9 mouse cellular contexts compared by ENCODE assay signal in the genomic region with DNA sequence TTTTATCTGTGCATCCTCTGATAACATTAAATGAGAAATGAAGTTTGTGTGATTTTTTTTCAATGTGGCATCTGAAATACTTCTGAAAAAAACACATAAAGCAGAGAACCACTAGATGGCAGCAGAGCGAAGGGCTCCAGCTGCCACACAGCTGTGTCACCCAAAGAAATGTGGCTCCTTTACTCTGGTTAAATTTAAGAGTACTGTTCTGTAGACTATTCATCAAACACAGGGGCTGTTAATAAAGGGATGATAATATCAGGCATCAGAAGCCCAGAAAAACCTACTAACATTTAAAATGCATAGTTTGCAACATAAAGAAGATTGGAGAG. TPM values are rescaled to one million over a fixed set of nuclear protein-coding genes. Genes with fewer than 3 reads are reported as not detected.
A peak's percentile ranks its signal among the peaks of the same experiment; 100 is the strongest.
DNase-seq lines count a peak whose midpoint lies in the region; ATAC-seq and TF ChIP-seq lines count a peak whose summit lies in the region.
"Had no signal": no experiment of that assay in that cellular context is flagged by ENCODE, and none has a peak within 500 bp of the region (broad histone marks: within the 10 kb centered on the region; RNA-seq: fewer than 3 reads in every experiment).

No protein-coding gene starts in this region.

- no peak overlapping the region for H3K9ac ChIP-seq in intestine, postnatal 0 days (ENCODE audit: low read depth, low read length)

- no peak overlapping the region for H3K4me3 ChIP-seq in cerebellum, adult 2 months (replicated peaks; ENCODE audit: insufficient read depth, low read depth, low read length)
- no peak overlapping the region for H3K4me3 ChIP-seq in testis, adult 2 months (ENCODE audit: control insufficient read depth, low read depth, low read length)
- no peak overlapping the region for H3K4me3 ChIP-seq in embryonic fibroblast, embryonic 13.5 days (ENCODE audit: insufficient read depth, low read length)
- H3K4me3 ChIP-seq in intestine, postnatal 0 days (ENCODE audit: low read depth, low read length), result no peak overlapping the region

- no peak overlapping the region for H3K27ac ChIP-seq in cerebellum, adult 2 months (ENCODE audit: insufficient read depth, low read length)
- no peak overlapping the region for H3K27ac ChIP-seq in testis, adult 2 months (ENCODE audit: control insufficient read depth, insufficient read depth, low read depth, low read length)
- H3K27ac ChIP-seq in embryonic fibroblast, embryonic 13.5 days (ENCODE audit: insufficient read depth, low read length), result no peak overlapping the region
- no peak overlapping the region for H3K27ac ChIP-seq in intestine, postnatal 0 days (ENCODE audit: low read depth, low read length)

- no peaks in the 10 kb centered on the region for H3K27me3 ChIP-seq in cerebellum, adult 2 months (ENCODE audit: control insufficient read depth, insufficient read depth, low read length)
- H3K27me3 ChIP-seq in testis, adult 2 months (ENCODE audit: control insufficient read depth, insufficient read depth, low read length), result no peaks in the 10 kb centered on the region
- H3K27me3 ChIP-seq in intestine, postnatal 0 days (replicated peaks; ENCODE audit: control insufficient read depth, insufficient read depth, low read length), result no peaks in the 10 kb centered on the region

- no peak overlapping the region for H3K4me2 ChIP-seq in intestine, postnatal 0 days (replicated peaks; ENCODE audit: low read depth)

- WGBS in cerebellum, adult 2 months, result 2% methylated on average over 1 of the region's 1 CpGs
- 0% methylated on average over 1 of the region's 1 CpGs for WGBS in intestine, postnatal 0 days

- peak in 1 of 2 experiments; percentile 8 for DNase-seq in cerebellum, adult 2 months
- DNase-seq in cerebellum, adult 11 months, result no peak
- DNase-seq in testis, postnatal 14 days (ENCODE audit: low spot score), result no peak
- DNase-seq in spleen, postnatal 4 days (ENCODE audit: low spot score in 2 of 2), result peak; percentile 18 to 64

- ATAC-seq in intestine, postnatal 0 days, result no peak
- peak; percentile 78 for ATAC-seq in megakaryocyte-erythroid progenitor cell, adult 5-6 weeks (replicated peaks; ENCODE audit: low FRiP score, low TSS enrichment, poor library complexity, severe bottlenecking)

- no peaks in the 10 kb centered on the region for H3K4me1 ChIP-seq in cerebellum, adult 2 months (ENCODE audit: control insufficient read depth, insufficient read depth, low read length)
- no peaks in the 10 kb centered on the region for H3K4me1 ChIP-seq in testis, adult 2 months (ENCODE audit: control insufficient read depth, insufficient read depth, low read length)
- peaks cover 4% of the 10 kb centered on the region; the same call in 1 of the 2 replicates for H3K4me1 ChIP-seq in embryonic fibroblast, embryonic 13.5 days (ENCODE audit: control insufficient read depth, insufficient read depth, low read length)
- no peaks in the 10 kb centered on the region for H3K4me1 ChIP-seq in intestine, postnatal 0 days (replicated peaks; ENCODE audit: control insufficient read depth, insufficient read depth, low read length)

- TF ChIP-seq CTCF in cerebellum, adult 2 months (IDR thresholded peaks at IDR 0.05; ENCODE audit: borderline replicate concordance, insufficient read depth, low read depth, low read length), result peak; percentile 69
- peak; percentile 49; the same call in 1 of the 2 replicates for TF ChIP-seq CTCF in testis, adult 2 months (IDR thresholded peaks at IDR 0.05; ENCODE audit: control insufficient read depth, insufficient read depth, insufficient replicate concordance, low read depth, low read length)
- peak; percentile 57; the same call in 1 of the 2 replicates for TF ChIP-seq CTCF in embryonic fibroblast, embryonic 13.5 days (IDR thresholded peaks at IDR 0.05; ENCODE audit: borderline replicate concordance, insufficient read depth, low read length)
- peak; percentile 91 for TF ChIP-seq CTCF in intestine, postnatal 0 days (IDR thresholded peaks at IDR 0.05; ENCODE audit: low read depth)

- no peaks in the 10 kb centered on the region for H3K36me3 ChIP-seq in testis, adult 2 months (ENCODE audit: control insufficient read depth, insufficient read depth, low read length)
- no peaks in the 10 kb centered on the region for H3K36me3 ChIP-seq in intestine, postnatal 0 days (ENCODE audit: control insufficient read depth, insufficient read depth)

- no peak for TF ChIP-seq POLR2A in cerebellum, adult 2 months (IDR thresholded peaks at IDR 0.05; ENCODE audit: borderline replicate concordance, insufficient read depth, low read length)
- no peak for TF ChIP-seq POLR2A in testis, adult 2 months (IDR thresholded peaks at IDR 0.05; ENCODE audit: control insufficient read depth, low read depth, low read length)
- no peak for TF ChIP-seq POLR2A in embryonic fibroblast, embryonic 13.5 days (IDR thresholded peaks at IDR 0.05; ENCODE audit: low read depth, low read length)

- H3K9me3 ChIP-seq in intestine, postnatal 0 days (ENCODE audit: control insufficient read depth), result no peaks in the 10 kb centered on the region

RNA-seq across cellular contexts. Expression of a gene that starts 38.1 kb away (rescaled TPM):
- polyA plus RNA-seq in cerebellum, adult 2 months (2012; rRNA removed), result not detected in 2 replicates
- 23.4 and 27.1 TPM in 2 replicates for polyA plus RNA-seq in testis, adult 2 months (2012; rRNA removed)
- polyA plus RNA-seq in embryonic fibroblast, embryonic 13.5 days (2011; ENCODE audit: insufficient read length, low read depth, missing spikeins), result not detected in 2 replicates
- not detected in 2 replicates for polyA plus RNA-seq in intestine, postnatal 0 days (2015; fragmentation: Nextera tagmentation; extraction: Ambion mirVana)
- total RNA-seq in megakaryocyte-erythroid progenitor cell, adult 5-6 weeks (2014; fragmentation: Nextera tagmentation), result not detected in 2 replicates
- not detected in 2 replicates for total RNA-seq in megakaryocyte-erythroid progenitor cell, adult 5-6 weeks (2017)
- total RNA-seq: left cerebral cortex, adult 18-20 months had no signal

RNA-seq across cellular contexts. Expression of a gene that starts 57.2 kb away (rescaled TPM):
- 35.3 and 36.9 TPM in 2 replicates for polyA plus RNA-seq in cerebellum, adult 2 months (2012; rRNA removed)
- polyA plus RNA-seq in testis, adult 2 months (2012; rRNA removed), result 1.3 and 2.2 TPM in 2 replicates
- polyA plus RNA-seq in embryonic fibroblast, embryonic 13.5 days (2011; ENCODE audit: insufficient read length, low read depth, missing spikeins), result 98.0 and 98.7 TPM in 2 replicates
- polyA plus RNA-seq in intestine, postnatal 0 days (2015; fragmentation: Nextera tagmentation; extraction: Ambion mirVana), result 71.9 and 75.3 TPM in 2 replicates
- total RNA-seq in megakaryocyte-erythroid progenitor cell, adult 5-6 weeks (2014; fragmentation: Nextera tagmentation), result 108 and 137 TPM in 2 replicates
- 121 and 132 TPM in 2 replicates for total RNA-seq in megakaryocyte-erythroid progenitor cell, adult 5-6 weeks (2017)

RNA-seq across cellular contexts. Expression of a gene that starts 58.2 kb away (rescaled TPM):
- polyA plus RNA-seq in cerebellum, adult 2 months (2012; rRNA removed), result 39.4 and 41.2 TPM in 2 replicates
- 1.3 and 1.4 TPM in 2 replicates for polyA plus RNA-seq in testis, adult 2 months (2012; rRNA removed)
- 24.3 and 33.3 TPM in 2 replicates for polyA plus RNA-seq in embryonic fibroblast, embryonic 13.5 days (2011; ENCODE audit: insufficient read length, low read depth, missing spikeins)
- polyA plus RNA-seq in intestine, postnatal 0 days (2015; fragmentation: Nextera tagmentation; extraction: Ambion mirVana), result 25.8 and 26.6 TPM in 2 replicates
- total RNA-seq in megakaryocyte-erythroid progenitor cell, adult 5-6 weeks (2014; fragmentation: Nextera tagmentation), result 18.5 and 29.4 TPM in 2 replicates
- total RNA-seq in megakaryocyte-erythroid progenitor cell, adult 5-6 weeks (2017), result 24.8 and 26.8 TPM in 2 replicates

Comparison
In these comparisons a context has a peak if more than half of its experiments do, and no peak if none do; other contexts are left out.
1. DNase-seq: peak in spleen, postnatal 4 days (2 of 2); none in cerebellum, adult 11 months (single experiment) and testis, postnatal 14 days (single experiment).
2. RNA of a gene that starts 38.1 kb away (polyA plus RNA-seq): 23.4 to 27.1 TPM in testis, adult 2 months; not detected in cerebellum, adult 2 months, not detected in embryonic fibroblast, embryonic 13.5 days and not detected in intestine, postnatal 0 days; every median in the first group is over 10 times any median in the second.
3. RNA of a gene that starts 57.2 kb away (polyA plus RNA-seq): 98.0 to 98.7 TPM in embryonic fibroblast, embryonic 13.5 days, 71.9 to 75.3 TPM in intestine, postnatal 0 days and 35.3 to 36.9 TPM in cerebellum, adult 2 months; 1.3 to 2.2 TPM in testis, adult 2 months; every median in the first group is over 10 times any median in the second.
4. RNA of a gene that starts 58.2 kb away (polyA plus RNA-seq): 39.4 to 41.2 TPM in cerebellum, adult 2 months, 24.3 to 33.3 TPM in embryonic fibroblast, embryonic 13.5 days and 25.8 to 26.6 TPM in intestine, postnatal 0 days; 1.3 to 1.4 TPM in testis, adult 2 months; every median in the first group is over 10 times any median in the second.
5. Peak in every context shown above with its lines, with median percentiles within 50 percentile points of each other: CTCF ChIP-seq.